Mouse (Mus musculus): ENCODE measurements at regions not wholly inside any gene's neighbourhood (a gene's known extent, or its start where the extent isn't known, plus 50 kb on each side); places are given as distances from the start of the nearest gene placed in this dataset.

DNA sequence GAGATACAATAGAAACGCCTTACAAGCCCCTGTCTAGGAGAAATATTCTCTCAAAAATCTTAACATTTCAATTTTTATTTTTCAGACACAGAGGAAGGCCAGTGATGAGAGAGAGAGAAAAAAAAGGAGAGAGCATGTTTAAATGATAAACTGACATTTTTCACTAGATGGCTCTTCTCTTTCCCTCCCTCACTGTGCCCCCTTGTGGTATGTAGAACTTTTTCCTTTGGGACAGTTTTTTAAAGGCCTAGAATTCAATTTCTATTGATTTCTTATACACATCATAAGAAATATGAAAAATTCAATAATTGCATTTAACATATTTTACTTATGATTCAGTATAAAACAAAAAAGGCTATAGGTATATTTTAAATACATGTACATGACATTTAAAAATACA, 454.5 kb upstream of the Gje1 start:
- TF ChIP-seq CTCF (conservative IDR thresholded peaks at IDR 0.05; ENCODE audit: low read length) (no peak), POU5F1 (IDR thresholded peaks at IDR 0.05; ENCODE audit: borderline replicate concordance, low read length) (no peak)
